Mouse (Mus musculus): ENCODE data around the gene Chchd6.

DNA sequence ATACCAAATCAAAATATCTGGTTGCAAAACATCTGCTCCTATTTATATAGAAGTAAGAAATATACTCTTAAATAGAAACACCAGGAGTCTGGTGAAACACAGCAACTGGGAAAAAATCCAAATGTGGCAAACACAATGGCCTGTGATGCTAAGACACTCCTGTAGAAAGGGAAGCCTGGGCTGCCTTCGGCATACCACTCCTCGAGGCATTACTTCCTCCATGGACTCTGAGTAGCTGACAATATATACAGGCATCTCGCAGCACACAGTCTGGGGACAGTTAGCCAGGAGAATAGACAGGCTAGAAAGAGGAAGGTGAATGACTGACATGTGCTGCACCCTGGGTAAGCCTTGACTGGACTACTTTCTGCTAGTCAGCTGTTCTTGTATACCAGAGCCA, 146.7 kb downstream of the Chchd6 start:
- no peak for TF ChIP-seq CTCF (IDR thresholded peaks at IDR 0.05; ENCODE audit: extremely low read depth, insufficient read depth, insufficient read length, insufficient replicate concordance)
- TF ChIP-seq POLR2A (IDR thresholded peaks at IDR 0.05; ENCODE audit: low read depth, low read length), result no peak
